Mouse (Mus musculus): ENCODE measurements at regions not wholly inside any gene's neighbourhood (a gene's known extent, or its start where the extent isn't known, plus 50 kb on each side); places are given as distances from the start of the nearest gene placed in this dataset.

GRCm38 (mm10) chr3:148429012-148429865 lies 561.1 kb downstream of the Adgrl2 start:
- DNase-seq, result no peak

GRCm38 (mm10) chr3:148424089-148424488 lies 566.3 kb downstream of the Adgrl2 start:
- no peak for DNase-seq

DNA sequence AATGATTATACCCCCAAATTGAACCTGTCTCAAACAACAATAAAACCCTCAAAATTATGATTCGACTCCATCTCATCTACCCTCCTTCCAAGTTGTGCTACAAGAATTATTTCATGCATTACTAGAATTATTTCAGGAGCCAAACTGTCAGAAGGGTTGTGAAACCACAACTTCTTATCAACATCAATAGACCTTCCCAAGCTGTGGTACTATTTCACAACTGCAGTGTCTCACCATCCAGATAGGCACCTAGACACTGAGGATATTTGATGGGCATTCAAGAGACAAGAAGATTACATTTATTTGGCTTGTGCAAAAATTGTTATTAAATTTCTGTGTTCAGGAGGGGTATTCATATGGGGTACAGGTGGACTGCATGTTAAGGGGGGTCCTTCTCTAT lies 567.0 kb downstream of the Adgrl2 start:
- no peak for DNase-seq

DNA sequence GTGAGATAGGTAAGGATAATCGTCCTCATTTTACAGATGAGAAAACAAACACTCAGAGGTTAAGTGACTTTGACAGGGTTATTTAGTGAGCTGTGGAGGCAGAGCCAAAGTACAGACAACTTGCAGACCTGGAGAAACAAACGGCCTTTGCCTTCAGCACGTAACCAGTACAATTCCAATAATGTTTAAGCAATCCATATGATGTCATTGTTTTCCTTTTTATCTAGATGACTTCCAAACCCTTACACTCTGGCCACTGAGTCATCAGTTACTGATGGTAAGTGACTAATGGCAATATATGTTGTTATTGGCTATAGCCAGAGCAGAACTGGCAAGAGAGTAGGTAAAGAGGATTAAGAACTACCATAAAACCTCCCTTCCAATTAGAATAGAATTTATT lies 567.6 kb downstream of the Adgrl2 start:
- no peak for DNase-seq

DNA sequence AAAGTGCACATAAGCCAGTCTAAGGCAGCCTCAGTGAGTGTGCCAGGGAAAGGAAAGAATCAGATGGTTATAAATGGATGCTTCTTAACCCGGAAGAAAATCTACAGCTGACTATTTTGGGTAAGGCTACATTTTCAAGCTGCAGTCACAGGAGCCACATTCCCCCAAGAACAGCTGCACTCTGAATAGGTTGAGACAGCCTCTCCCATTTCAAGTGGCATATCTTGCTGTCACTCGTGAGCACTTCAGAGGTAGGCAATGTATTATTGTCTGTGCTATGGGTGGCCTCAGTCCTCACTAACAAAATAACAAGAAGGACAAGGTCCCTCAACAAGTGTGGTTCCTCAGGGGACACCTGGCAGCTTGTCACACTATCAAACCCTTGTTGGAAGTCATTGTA lies 568.1 kb downstream of the Adgrl2 start:
- no peak for DNase-seq

- DNase-seq, result no peak
Observed at GRCm38 (mm10) chr3:148420303-148420702, 570.1 kb downstream of the Adgrl2 start.

DNA sequence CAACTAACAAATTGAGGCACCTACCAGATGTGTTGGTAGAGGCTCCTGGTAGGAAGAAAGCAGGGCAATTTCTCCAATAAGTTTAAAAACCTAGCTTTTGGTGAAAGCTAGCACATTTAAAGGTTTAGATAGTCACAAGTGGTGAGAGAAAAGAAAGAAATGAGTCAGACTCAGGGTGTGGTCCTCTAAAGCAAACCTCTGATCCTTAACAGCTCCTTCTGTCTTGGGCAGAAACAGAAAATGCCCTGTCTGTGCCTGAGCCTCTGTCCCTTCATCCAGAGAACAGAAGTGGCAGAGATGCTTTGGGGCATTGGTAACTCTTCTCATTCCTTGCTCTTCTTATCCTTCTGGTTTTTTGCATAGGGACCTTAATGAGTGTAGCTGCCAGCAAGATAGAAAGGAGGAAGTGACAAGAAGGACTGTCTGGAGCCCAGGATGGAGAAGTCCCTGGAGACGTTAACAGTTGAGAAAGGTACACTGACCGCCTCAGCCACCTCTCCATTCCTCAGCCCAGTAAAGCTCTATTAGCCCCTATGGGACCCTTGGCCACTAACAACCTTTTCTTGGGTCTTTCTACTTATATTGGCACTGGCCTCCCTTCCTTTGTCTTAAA lies 570.8 kb downstream of the Adgrl2 start:
- DNase-seq, result no peak

GRCm38 (mm10) chr3:148418067-148418466 lies 572.3 kb downstream of the Adgrl2 start:
- DNase-seq, result no peak

GRCm38 (mm10) chr3:148415443-148415842 lies 574.9 kb downstream of the Adgrl2 start:
- DNase-seq, result no peak

GRCm38 (mm10) chr3:148413027-148413426 lies 577.3 kb downstream of the Adgrl2 start:
- no peak for DNase-seq

GRCm38 (mm10) chr3:148412191-148412590 lies 578.2 kb downstream of the Adgrl2 start:
- DNase-seq, result no peak

GRCm38 (mm10) chr3:148398349-148398748 lies 592.0 kb downstream of the Adgrl2 start:
- no peak for DNase-seq

DNA sequence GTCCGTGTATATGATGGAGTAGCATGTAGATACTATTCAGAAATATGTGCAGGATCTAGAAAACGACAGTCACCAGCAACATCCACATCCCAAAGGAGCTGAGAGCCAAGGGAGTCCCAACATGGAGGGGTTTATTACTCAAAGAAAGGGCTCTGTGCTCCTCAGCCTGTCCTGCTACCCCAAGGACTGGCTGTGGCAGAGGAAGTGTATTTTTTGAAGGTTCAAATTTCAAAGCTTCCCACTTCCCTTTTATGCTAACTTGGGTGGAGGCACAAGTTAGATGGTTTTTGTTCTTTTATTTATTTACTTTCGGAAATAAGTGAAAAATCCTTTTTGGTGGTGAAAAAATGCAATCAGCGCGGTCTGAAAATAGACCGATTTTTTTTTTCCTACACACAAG lies 602.8 kb downstream of the Adgrl2 start:
- DNase-seq, result no peak

DNA sequence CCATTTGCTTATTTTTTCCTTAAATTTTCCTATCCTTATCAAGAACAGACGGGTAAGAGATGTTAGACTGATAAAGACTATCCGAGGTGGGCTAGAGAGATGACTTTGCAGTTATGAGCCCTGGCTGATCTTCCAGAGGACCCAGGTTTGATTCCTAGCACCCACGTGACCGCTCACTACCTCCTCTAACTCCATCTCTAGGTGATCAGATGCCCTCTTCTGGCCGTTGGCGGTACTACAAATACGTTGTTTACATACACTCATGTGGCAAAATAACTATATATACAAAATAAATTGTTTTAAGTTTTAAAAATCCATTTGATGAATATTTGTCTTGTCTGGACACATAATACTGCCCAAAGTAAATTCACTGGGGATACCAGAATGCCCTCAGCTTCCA lies 604.6 kb downstream of the Adgrl2 start:
- DNase-seq, result peak; percentile 6

- no peak for DNase-seq
Observed at GRCm38 (mm10) chr3:148381057-148381456, 609.3 kb downstream of the Adgrl2 start.

GRCm38 (mm10) chr3:148363331-148363730 lies 627.0 kb downstream of the Adgrl2 start:
- no peak for DNase-seq

GRCm38 (mm10) chr3:148362453-148362864 lies 627.9 kb downstream of the Adgrl2 start:
- DNase-seq, result no peak

GRCm38 (mm10) chr3:148343633-148344361 lies 646.6 kb downstream of the Adgrl2 start:
- DNase-seq, result peak; percentile 78

GRCm38 (mm10) chr3:148343256-148343632 lies 647.1 kb downstream of the Adgrl2 start:
- no peak for DNase-seq

DNA sequence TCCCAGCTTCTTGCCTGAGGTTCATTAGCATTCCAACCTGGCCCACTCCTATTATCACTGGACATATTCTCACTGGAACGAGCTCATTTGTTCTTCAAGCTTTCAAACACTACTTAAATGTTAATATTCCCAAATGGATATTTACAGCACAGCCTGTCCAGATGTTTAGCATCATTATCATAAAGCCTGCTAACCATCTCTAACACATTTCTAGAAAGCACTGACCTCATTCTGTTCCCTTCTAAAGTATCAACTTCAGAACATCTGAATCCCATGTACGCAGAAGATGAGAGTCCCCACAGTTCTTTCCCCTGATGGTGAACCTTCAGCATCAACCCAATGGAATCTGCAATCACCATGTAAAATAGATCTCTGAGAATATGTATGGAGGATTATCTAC lies 651.1 kb downstream of the Adgrl2 start:
- no peak for DNase-seq

DNA sequence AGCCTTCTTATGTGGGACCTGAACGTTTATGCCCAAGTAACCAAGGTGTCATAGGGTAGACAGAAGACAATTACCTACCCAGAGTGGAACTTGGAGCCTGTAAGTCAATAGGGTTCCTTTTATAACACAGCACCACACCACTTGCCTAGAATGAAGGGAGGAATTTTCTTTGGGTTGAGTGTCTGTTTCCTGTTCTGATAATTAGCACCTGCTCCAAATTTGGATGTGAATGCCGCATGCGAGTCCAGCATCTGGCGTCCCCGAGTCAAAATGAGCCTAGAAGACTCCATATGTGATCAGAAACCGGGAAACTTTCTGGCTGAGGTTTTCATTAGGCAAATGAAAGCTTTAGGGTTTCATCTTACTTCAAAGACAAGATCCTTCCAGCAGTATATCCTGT lies 653.7 kb downstream of the Adgrl2 start:
- DNase-seq, result no peak

DNA sequence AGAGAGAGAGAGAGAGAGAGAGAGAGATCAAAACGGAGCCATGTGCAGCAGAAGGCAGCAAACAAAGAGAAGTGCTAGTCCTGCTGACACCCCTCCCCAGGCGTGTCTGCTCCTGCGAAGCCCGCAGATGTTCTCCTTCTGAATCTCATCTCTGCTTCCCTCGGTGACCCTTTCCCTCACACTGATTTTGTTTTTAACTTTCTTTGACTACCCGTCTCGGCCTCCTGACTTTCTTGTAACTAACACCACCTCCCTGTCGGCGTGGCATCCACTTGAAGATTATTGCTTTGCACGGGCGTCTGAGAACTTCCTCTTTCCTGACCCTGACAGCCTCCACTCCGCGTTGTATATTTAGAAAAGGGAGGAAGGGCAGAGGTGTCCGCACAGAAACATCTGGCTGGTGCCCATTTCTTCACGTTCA lies 654.3 kb downstream of the Adgrl2 start:
- DNase-seq, result peak; percentile 8

DNA sequence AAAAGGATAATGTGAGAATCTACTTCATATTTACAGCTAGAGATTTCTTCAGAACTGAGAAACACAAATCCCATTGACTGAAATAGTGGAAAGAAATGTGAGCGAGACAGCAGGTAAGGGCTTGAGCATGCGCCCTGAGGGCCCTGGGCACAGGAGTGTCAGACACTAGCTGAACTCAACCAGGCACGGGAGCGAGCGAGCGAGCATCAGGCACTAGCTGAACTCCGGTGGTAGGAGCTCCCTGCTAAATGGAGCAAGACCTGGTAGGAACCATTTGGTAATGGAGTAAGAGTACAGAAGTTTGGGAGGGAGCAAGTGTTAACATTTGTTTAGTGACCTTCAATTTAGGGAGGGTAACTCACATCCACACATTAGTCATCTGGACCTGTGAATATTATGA lies 654.7 kb downstream of the Adgrl2 start:
- DNase-seq, result no peak

Data from heart, postnatal 4 days (tissue).